Mouse (Mus musculus): ENCODE data around the gene Sbpl. TPM values are rescaled to one million over a fixed set of nuclear protein-coding genes. Genes with fewer than 3 reads are reported as not detected.
"Not testable (repeated sequence)": the region's sequence is repeated elsewhere in the genome, so short reads cannot be mapped to it uniquely, and the experiment has no call there.

Gene Sbpl
- polyA plus RNA-seq, 1 experiment from 2014 or later = not detected

DNA sequence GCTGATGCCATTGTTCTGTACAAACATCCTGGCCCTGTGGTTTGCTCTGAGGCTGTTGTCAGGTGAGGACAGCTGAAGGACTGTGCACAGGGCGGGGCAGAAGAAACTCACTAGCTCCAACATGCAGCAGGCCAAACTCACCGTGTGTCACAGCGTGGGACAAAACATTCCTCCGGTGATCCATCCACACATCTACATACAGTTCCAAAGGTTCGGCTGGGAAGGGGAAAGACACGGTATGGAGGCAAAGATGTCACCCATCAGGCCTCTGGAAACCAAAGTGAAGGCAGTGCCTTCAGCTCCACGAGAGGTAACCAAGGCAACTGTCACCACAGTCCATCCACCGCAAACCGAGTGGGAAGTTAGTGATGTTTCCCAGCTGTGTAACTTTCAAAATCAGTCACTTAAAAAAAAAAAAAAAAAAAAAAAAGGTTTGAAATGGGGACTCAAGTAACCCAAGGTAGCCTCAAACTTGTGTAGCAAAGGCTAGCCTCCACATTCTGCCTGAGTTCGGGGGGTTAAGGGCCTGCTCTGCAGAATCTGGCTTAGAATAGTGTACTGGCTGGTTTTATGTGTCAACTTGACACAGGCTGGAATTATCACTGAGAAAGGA, 25.3 kb upstream of the Sbpl start, which contains the start of gene Prss30:
Prss30 (minus strand) TSS at position 270 of the 613 bp plus-strand sequence.
- ATAC-seq (ENCODE audit: low FRiP score, low read depth) = no peak

DNA sequence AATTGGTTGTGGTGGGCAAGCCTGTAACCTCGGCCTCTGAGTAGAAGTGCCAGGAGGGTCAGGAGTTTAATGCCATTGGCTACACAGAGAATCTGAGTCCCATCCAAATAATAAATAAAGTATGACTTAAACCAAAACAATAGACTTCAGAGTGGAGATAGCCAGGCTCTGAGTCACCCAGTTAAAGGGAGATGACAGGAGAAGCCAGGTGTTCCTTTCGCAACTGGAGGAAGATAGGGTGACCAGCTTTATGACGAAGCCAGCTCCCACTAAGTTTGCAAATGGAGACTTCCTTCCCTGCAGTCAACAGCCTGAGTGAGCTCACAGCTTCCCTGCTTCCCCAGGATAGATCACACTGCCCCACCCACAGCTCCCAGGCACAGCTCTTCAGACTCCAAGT, 24.4 kb upstream of the Sbpl start:
- ATAC-seq (ENCODE audit: low FRiP score, low read depth) = no peak
- H3K4me1 ChIP-seq (replicated peaks) = no peaks in the 10 kb centered on the region
- WGBS = 78% methylated on average over 3 of the region's 3 CpGs

More for the DNA sequence above, 25.3 kb upstream of the Sbpl start, which contains the start of gene Prss30:
- Histone ChIP-seq H3K4me3 (no peak within 1 kb of the TSS), H3K36me3 (no peaks in the 10 kb centered on the region), H3K27me3 (no peaks in the 10 kb centered on the region), H3K4me1 (replicated peaks) (no peaks in the 10 kb centered on the region), H3K9ac (no peak within 1 kb of the TSS), H3K4me2 (no peak within 1 kb of the TSS), H3K27ac (replicated peaks) (no peak within 1 kb of the TSS), H3K9me3 (no peaks in the 10 kb centered on the region)
- WGBS = 79% methylated on average over 10 of the region's 10 CpGs

GRCm38 (mm10) chr17:23976665-23977064, 21.6 kb upstream of the Sbpl start:
- no peaks in the 10 kb centered on the region for H3K27me3 ChIP-seq

More for the DNA sequence above, 24.4 kb upstream of the Sbpl start:
- Histone ChIP-seq H3K9ac (no peak overlapping the region), H3K36me3 (no peaks in the 10 kb centered on the region), H3K4me2 (no peak overlapping the region), H3K4me3 (no peak overlapping the region), H3K9me3 (no peaks in the 10 kb centered on the region), H3K27ac (replicated peaks) (no peak overlapping the region), H3K27me3 (no peaks in the 10 kb centered on the region)

GRCm38 (mm10) chr17:23971315-23971714, 16.2 kb upstream of the Sbpl start:
- Histone ChIP-seq H3K36me3 (no peaks in the 10 kb centered on the region), H3K9me3 (no peaks in the 10 kb centered on the region), H3K27ac (replicated peaks) (no peak overlapping the region), H3K4me2 (no peak overlapping the region), H3K9ac (no peak overlapping the region), H3K4me3 (no peak overlapping the region), H3K27me3 (no peaks in the 10 kb centered on the region), H3K4me1 (replicated peaks) (no peaks in the 10 kb centered on the region)
- WGBS = 85% methylated on average over 9 of the region's 9 CpGs
- ATAC-seq (ENCODE audit: low FRiP score, low read depth) = no peak

More at GRCm38 (mm10) chr17:23976665-23977064, 21.6 kb upstream of the Sbpl start:
- WGBS = 87% methylated on average over 4 of the region's 4 CpGs
- Histone ChIP-seq H3K4me2 (no peak overlapping the region), H3K36me3 (no peaks in the 10 kb centered on the region), H3K4me3 (no peak overlapping the region), H3K4me1 (replicated peaks) (no peaks in the 10 kb centered on the region), H3K9me3 (no peaks in the 10 kb centered on the region), H3K27ac (replicated peaks) (no peak overlapping the region), H3K9ac (no peak overlapping the region)
- no peak for ATAC-seq (ENCODE audit: low FRiP score, low read depth)

DNA sequence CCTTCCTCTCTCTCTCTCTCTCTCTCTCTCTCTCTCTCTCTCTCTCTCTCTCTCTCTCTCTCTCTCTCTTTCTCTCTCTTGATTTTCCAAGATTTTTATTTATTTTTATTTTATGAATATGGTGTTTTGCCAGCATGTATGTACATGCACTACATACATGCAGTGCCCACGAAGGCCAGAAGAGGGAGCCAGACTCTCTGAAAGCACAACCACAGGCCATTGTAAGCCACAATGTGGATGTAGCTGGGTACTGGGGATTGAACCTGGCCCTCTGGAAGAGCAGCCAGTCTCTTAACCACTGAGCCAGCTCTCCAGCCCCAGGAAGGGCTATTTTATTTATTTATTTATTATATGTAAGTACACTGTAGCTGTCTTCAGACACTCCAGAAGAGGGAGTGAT, 14.2 kb upstream of the Sbpl start:
- H3K4me2 ChIP-seq = no peak overlapping the region
- no peak overlapping the region for H3K9ac ChIP-seq
- H3K4me1 ChIP-seq (replicated peaks) = 0 out of 2 replicates have a peak, but pooled peaks cover 5% of the 10 kb centered on the region
- no peak for ATAC-seq (ENCODE audit: low FRiP score, low read depth)
- no peaks in the 10 kb centered on the region for H3K27me3 ChIP-seq
- H3K9me3 ChIP-seq = no peaks in the 10 kb centered on the region
- no peak overlapping the region for H3K27ac ChIP-seq (replicated peaks)
- H3K4me3 ChIP-seq = no peak overlapping the region
- 0% methylated on average over 1 of the region's 1 CpGs for WGBS
- H3K36me3 ChIP-seq = no peaks in the 10 kb centered on the region

- 56% methylated on average over 2 of the region's 2 CpGs for WGBS
- no peak for ATAC-seq (ENCODE audit: low FRiP score, low read depth)
- Histone ChIP-seq H3K27ac (replicated peaks) (no peak overlapping the region), H3K4me2 (no peak overlapping the region), H3K9me3 (no peaks in the 10 kb centered on the region), H3K9ac (no peak overlapping the region), H3K4me1 (replicated peaks) (0 out of 2 replicates have a peak, but pooled peaks cover 5% of the 10 kb centered on the region), H3K4me3 (no peak overlapping the region), H3K36me3 (no peaks in the 10 kb centered on the region), H3K27me3 (no peaks in the 10 kb centered on the region)
Measured at GRCm38 (mm10) chr17:23968780-23969179, 13.7 kb upstream of the Sbpl start.

- no peaks in the 10 kb centered on the region for H3K36me3 ChIP-seq
- H3K9me3 ChIP-seq = no peaks in the 10 kb centered on the region
- H3K4me1 ChIP-seq (replicated peaks) = 0 out of 2 replicates have a peak, but pooled peaks cover 5% of the 10 kb centered on the region
- no peak overlapping the region for H3K4me3 ChIP-seq
- WGBS = 88% methylated on average over 10 of the region's 10 CpGs
- H3K27me3 ChIP-seq = no peaks in the 10 kb centered on the region
- no peak overlapping the region for H3K9ac ChIP-seq
- no peak for ATAC-seq (ENCODE audit: low FRiP score, low read depth)
- H3K4me2 ChIP-seq = no peak overlapping the region
- no peak overlapping the region for H3K27ac ChIP-seq (replicated peaks)
Measured at GRCm38 (mm10) chr17:23966658-23967401, 11.8 kb upstream of the Sbpl start.

DNA sequence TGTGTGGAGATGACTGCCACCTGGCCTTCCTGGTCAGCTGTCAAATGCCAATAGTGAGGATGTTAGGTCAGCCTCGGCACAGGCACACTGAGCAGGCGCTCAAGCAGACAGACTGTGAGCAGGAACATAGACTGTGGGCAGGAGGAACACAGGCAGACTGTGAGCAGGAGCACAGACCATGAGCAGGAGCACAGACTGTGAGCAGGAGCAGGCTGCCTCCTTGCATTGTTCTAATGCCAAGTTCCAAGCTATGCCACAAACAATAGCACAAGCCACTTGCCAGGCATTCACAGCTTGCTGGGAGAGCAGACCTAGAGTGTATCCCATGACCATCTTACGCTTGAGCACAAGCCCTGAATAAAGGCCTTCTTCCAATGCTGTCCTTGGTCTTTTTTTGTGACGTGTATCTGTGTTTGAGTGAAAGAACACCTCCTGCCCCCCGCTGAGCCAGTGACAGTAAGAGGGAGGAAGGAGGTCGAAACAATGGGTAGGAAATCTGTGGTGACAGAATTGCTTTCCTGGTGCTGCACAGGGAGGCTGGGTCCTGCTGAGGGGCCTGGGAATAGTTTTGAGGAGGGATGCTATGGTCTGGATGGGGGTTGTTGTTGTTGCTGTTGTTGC, 10.8 kb upstream of the Sbpl start:
- Histone ChIP-seq H3K4me1 (replicated peaks) (0 out of 2 replicates have a peak, but pooled peaks cover 5% of the 10 kb centered on the region), H3K27ac (replicated peaks) (no peak overlapping the region), H3K36me3 (no peaks in the 10 kb centered on the region), H3K27me3 (no peaks in the 10 kb centered on the region), H3K4me2 (no peak overlapping the region), H3K9me3 (no peaks in the 10 kb centered on the region), H3K9ac (no peak overlapping the region), H3K4me3 (no peak overlapping the region)
- ATAC-seq (ENCODE audit: low FRiP score, low read depth) = no peak
- 26% methylated on average over 6 of the region's 6 CpGs for WGBS

GRCm38 (mm10) chr17:23961573-23962122, 6.6 kb upstream of the Sbpl start:
- Histone ChIP-seq H3K4me1 (replicated peaks) (0 out of 2 replicates have a peak, but pooled peaks cover 5% of the 10 kb centered on the region), H3K27ac (replicated peaks) (no peak overlapping the region), H3K4me2 (no peak overlapping the region), H3K4me3 (no peak overlapping the region), H3K27me3 (no peaks in the 10 kb centered on the region), H3K9ac (no peak overlapping the region), H3K36me3 (no peaks in the 10 kb centered on the region), H3K9me3 (no peaks in the 10 kb centered on the region)
- no peak for ATAC-seq (ENCODE audit: low FRiP score, low read depth)
- 45% methylated on average over 4 of the region's 4 CpGs for WGBS

GRCm38 (mm10) chr17:23960084-23960738, 5.1 kb upstream of the Sbpl start:
- no peak overlapping the region for H3K9ac ChIP-seq
- H3K27me3 ChIP-seq = no peaks in the 10 kb centered on the region
- H3K36me3 ChIP-seq = no peaks in the 10 kb centered on the region
- H3K4me2 ChIP-seq = no peak overlapping the region
- H3K4me1 ChIP-seq (replicated peaks) = no peaks in the 10 kb centered on the region
- no peak overlapping the region for H3K4me3 ChIP-seq
- ATAC-seq (ENCODE audit: low FRiP score, low read depth) = peak; percentile 94
- WGBS = 41% methylated on average over 3 of the region's 3 CpGs
- H3K27ac ChIP-seq (replicated peaks) = no peak overlapping the region
- H3K9me3 ChIP-seq = no peaks in the 10 kb centered on the region

DNA sequence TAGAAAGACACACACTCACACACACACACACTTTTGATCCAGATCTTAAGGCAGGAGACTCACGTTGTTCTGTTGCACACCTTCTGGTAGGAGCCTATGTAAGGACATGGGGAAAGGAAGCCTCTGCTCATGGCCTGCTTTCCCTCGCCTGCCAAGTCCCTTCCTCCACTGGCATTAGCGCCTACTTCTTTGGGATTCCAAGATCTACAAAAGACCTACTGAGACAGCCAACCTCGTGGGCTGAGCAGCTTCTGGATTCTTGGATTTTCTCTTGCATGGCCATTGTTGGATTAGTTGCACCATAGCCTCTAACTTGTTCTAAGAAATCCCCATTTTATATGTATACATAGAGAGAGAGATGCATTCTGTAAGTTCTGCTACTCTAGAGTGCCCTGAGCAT, 4.2 kb downstream of the Sbpl start:
- H3K9me3 ChIP-seq; H3K27me3 ChIP-seq; H3K4me3 ChIP-seq; H3K36me3 ChIP-seq; H3K9ac ChIP-seq; H3K4me2 ChIP-seq; ATAC-seq (ENCODE audit: low FRiP score, low read depth); H3K4me1 ChIP-seq (replicated peaks); H3K27ac ChIP-seq (replicated peaks): not testable (repeated sequence)
- 76% methylated on average over 4 of the region's 4 CpGs for WGBS

Data from hindbrain, embryonic 15.5 days (tissue).